Mouse (Mus musculus): ENCODE measurements around the gene Ggt5.

- TF ChIP-seq CTCF (IDR thresholded peaks at IDR 0.05; ENCODE audit: low read depth) (peak; percentile 97), EP300 (IDR thresholded peaks at IDR 0.05; ENCODE audit: low read depth) (no peak)
These were observed 3.1 kb upstream of the Ggt5 start for GRCm38 (mm10) chr10:75585876-75586552.
